Mouse (Mus musculus) ES-Bruce4 (cell line): Measurements from ENCODE around the gene Zfp865.

Source experiments
- CTCF ChIP-seq: IDR thresholded peaks from one replicate; pipeline ENCODE4 v1.8.1; 2011; ENCODE audit warnings: low read depth, low read length
- EP300 ChIP-seq: IDR thresholded peaks from 2 replicates; pipeline ENCODE4 v1.6.1; 2011; ENCODE audit warnings: low read depth, low read length; ENCODE audit not compliant: insufficient read depth
- POLR2A ChIP-seq: IDR thresholded peaks from one replicate; pipeline ENCODE4 v1.8.1; 2011; ENCODE audit warnings: low read length; ENCODE audit not compliant: insufficient read depth

GRCm38 (mm10) chr7:4971068-4971467 lies 49.1 kb upstream of the Zfp865 start, which contains the start of gene Sbk3:
- TF ChIP-seq CTCF, result no peak
- no peak for TF ChIP-seq POLR2A
- TF ChIP-seq EP300, result no peak
